Mouse (Mus musculus) intestine, embryonic 15.5 days (tissue): Measurements from ENCODE around the gene Trim46. TPM values are rescaled to one million over a fixed set of nuclear protein-coding genes. Genes with fewer than 3 reads are reported as not detected.

Experiments
- ATAC-seq: fragments of 200-750 bp; cut with Nextera tagmentation; 2 replicates; pipeline ENCODE4 v1.8.0; 2017; ENCODE audit warnings: moderate TSS enrichment, moderate library complexity
- H3K27ac ChIP-seq: fragments of 300-500 bp; sonication (generic); 2 replicates; pipeline ENCODE4 v1.5.1; 2015; ENCODE audit warnings: mild to moderate bottlenecking, inconsistent platforms
- H3K27me3 ChIP-seq: fragments of 300-500 bp; sonication (generic); replicated peaks from 2 replicates; pipeline ENCODE4 v1.6.1; 2015; ENCODE audit warnings: inconsistent platforms
- H3K36me3 ChIP-seq: fragments of 300-500 bp; sonication (generic); 2 replicates; pipeline ENCODE4 v1.6.1; 2015; ENCODE audit warnings: inconsistent platforms
- H3K4me1 ChIP-seq: fragments of 300-500 bp; sonication (generic); replicated peaks from 2 replicates; pipeline ENCODE4 v1.6.1; 2015; ENCODE audit warnings: inconsistent platforms
- H3K4me2 ChIP-seq: fragments of 300-500 bp; sonication (generic); replicated peaks from 2 replicates; pipeline ENCODE4 v1.6.1; 2015; ENCODE audit warnings: mild to moderate bottlenecking, inconsistent platforms
- H3K4me3 ChIP-seq: fragments of 300-500 bp; sonication (generic); replicated peaks from 2 replicates; pipeline ENCODE4 v1.5.1; 2015; ENCODE audit warnings: inconsistent platforms
- H3K9ac ChIP-seq: fragments of 300-500 bp; sonication (generic); 2 replicates; pipeline ENCODE4 v1.6.1; 2015; ENCODE audit warnings: inconsistent platforms
- H3K9me3 ChIP-seq: fragments of 300-500 bp; sonication (generic); 2 replicates; pipeline ENCODE4 v1.6.1; 2016; ENCODE audit warnings: inconsistent platforms
- WGBS: fragments of 180-500 bp; shearing (Covaris S2); methylation state at CpG from one replicate; pipeline ENCODE4 v1.1.7; 2015; 5-methylcytosine and 5-hydroxymethylcytosine counted together
- polyA plus RNA-seq: library from polyadenylated mRNA; unstranded; fragments of >200 nt; fragmentation: Nextera tagmentation; extraction: Ambion mirVana; gene quantifications from 2 replicates; pipeline ENCODE4 v1.2.1, GENCODE M21; 2015

The Trim46 gene
- polyA plus RNA-seq, 1 experiment from 2014 or later = 2.9 TPM

- Histone ChIP-seq H3K9me3 (no peaks in the 10 kb centered on the region), H3K4me3 (peak overlapping the region; percentile 48), H3K4me1 (peaks cover 4% of the 10 kb centered on the region), H3K4me2 (peak overlapping the region; percentile 68), H3K27me3 (no peaks in the 10 kb centered on the region), H3K36me3 (peaks cover 22% of the 10 kb centered on the region), H3K27ac (no peak overlapping the region), H3K9ac (peak overlapping the region; percentile 39)
- ATAC-seq = peak; percentile 15; the same call in 1 of the 2 replicates
- WGBS = 35% methylated on average over 5 of the region's 5 CpGs
Measured at GRCm38 (mm10) chr3:89203142-89203514, 43.0 kb downstream of the Trim46 start.

- H3K9me3 ChIP-seq = no peaks in the 10 kb centered on the region
- ATAC-seq = peak; percentile 92
- H3K4me1 ChIP-seq = peaks cover 4% of the 10 kb centered on the region
- H3K27me3 ChIP-seq = no peaks in the 10 kb centered on the region
- WGBS = 25% methylated on average over 13 of the region's 13 CpGs
- no peak within 1 kb of the TSS for H3K27ac ChIP-seq
- H3K4me2 ChIP-seq = peak within 1 kb of the TSS; percentile 68
- peaks cover 18% of the 10 kb centered on the region for H3K36me3 ChIP-seq
- H3K4me3 ChIP-seq = peak within 1 kb of the TSS; percentile 48
- peak within 1 kb of the TSS; percentile 39 for H3K9ac ChIP-seq
Measured at GRCm38 (mm10) chr3:89202253-89203141, 43.6 kb downstream of the Trim46 start, which contains the start of gene Gba. TSS of gene Gba (plus strand) at chr3:89202928.

- H3K27me3 ChIP-seq = no peaks in the 10 kb centered on the region
- no peak overlapping the region for H3K4me3 ChIP-seq
- no peak overlapping the region for H3K4me2 ChIP-seq
- H3K4me1 ChIP-seq = peaks cover 12% of the 10 kb centered on the region
- 78% methylated on average over 3 of the region's 3 CpGs for WGBS
- no peak overlapping the region for H3K27ac ChIP-seq
- ATAC-seq = no peak
- no peak overlapping the region for H3K9ac ChIP-seq
- no peaks in the 10 kb centered on the region for H3K9me3 ChIP-seq
- H3K36me3 ChIP-seq = 0 out of 2 replicates have a peak, but pooled peaks cover 3% of the 10 kb centered on the region
Measured at GRCm38 (mm10) chr3:89199839-89200238, 46.3 kb downstream of the Trim46 start.

GRCm38 (mm10) chr3:89195979-89196877 is 49.9 kb downstream of the Trim46 start:
- H3K4me1 ChIP-seq = peaks cover 8% of the 10 kb centered on the region; the same call in 1 of the 2 replicates
- peak overlapping the region; percentile 58 for H3K9ac ChIP-seq
- peak; percentile 98 for ATAC-seq
- H3K4me2 ChIP-seq = peak overlapping the region; percentile 73
- no peaks in the 10 kb centered on the region for H3K9me3 ChIP-seq
- 8% methylated on average over 33 of the region's 33 CpGs for WGBS
- peak overlapping the region; percentile 45 for H3K4me3 ChIP-seq
- H3K36me3 ChIP-seq = no peaks in the 10 kb centered on the region
- H3K27ac ChIP-seq = peak overlapping the region; percentile 78
- H3K27me3 ChIP-seq = no peaks in the 10 kb centered on the region

GRCm38 (mm10) chr3:89193853-89194252 is 52.3 kb downstream of the Trim46 start:
- H3K9me3 ChIP-seq = no peaks in the 10 kb centered on the region
- H3K4me2 ChIP-seq = no peak overlapping the region
- WGBS = 89% methylated on average over 2 of the region's 2 CpGs
- no peaks in the 10 kb centered on the region for H3K36me3 ChIP-seq
- ATAC-seq = no peak
- H3K4me3 ChIP-seq = no peak overlapping the region
- peaks cover 8% of the 10 kb centered on the region; the same call in 1 of the 2 replicates for H3K4me1 ChIP-seq
- no peak overlapping the region for H3K27ac ChIP-seq
- no peaks in the 10 kb centered on the region for H3K27me3 ChIP-seq
- no peak overlapping the region for H3K9ac ChIP-seq

GRCm38 (mm10) chr3:89193351-89193750 is 52.8 kb downstream of the Trim46 start:
- Histone ChIP-seq H3K4me3 (no peak overlapping the region), H3K4me1 (peaks cover 8% of the 10 kb centered on the region; the same call in 1 of the 2 replicates), H3K27ac (no peak overlapping the region), H3K4me2 (no peak overlapping the region), H3K9ac (no peak overlapping the region), H3K9me3 (no peaks in the 10 kb centered on the region), H3K36me3 (no peaks in the 10 kb centered on the region), H3K27me3 (no peaks in the 10 kb centered on the region)
- no peak for ATAC-seq
- WGBS = 71% methylated on average over 1 of the region's 1 CpGs

- no peak overlapping the region for H3K4me3 ChIP-seq
- no peaks in the 10 kb centered on the region for H3K27me3 ChIP-seq
- H3K4me1 ChIP-seq = peaks cover 3% of the 10 kb centered on the region; the same call in 1 of the 2 replicates
- no peak overlapping the region for H3K27ac ChIP-seq
- no peak for ATAC-seq
- WGBS = 81% methylated on average over 8 of the region's 8 CpGs
- no peaks in the 10 kb centered on the region for H3K9me3 ChIP-seq
- H3K4me2 ChIP-seq = no peak overlapping the region
- no peak overlapping the region for H3K9ac ChIP-seq
- no peaks in the 10 kb centered on the region for H3K36me3 ChIP-seq
Measured at GRCm38 (mm10) chr3:89190436-89190835, 55.7 kb downstream of the Trim46 start.

- ATAC-seq = no peak
- H3K27me3 ChIP-seq = no peaks in the 10 kb centered on the region
- H3K9me3 ChIP-seq = no peaks in the 10 kb centered on the region
- 75% methylated on average over 12 of the region's 12 CpGs for WGBS
- no peak overlapping the region for H3K4me3 ChIP-seq
- no peak overlapping the region for H3K9ac ChIP-seq
- H3K27ac ChIP-seq = no peak overlapping the region
- no peak overlapping the region for H3K4me2 ChIP-seq
- H3K4me1 ChIP-seq = peaks cover 22% of the 10 kb centered on the region
- no peaks in the 10 kb centered on the region for H3K36me3 ChIP-seq
Measured at GRCm38 (mm10) chr3:89188478-89188875, 57.6 kb downstream of the Trim46 start.

- Histone ChIP-seq H3K4me1 (peaks cover 25% of the 10 kb centered on the region), H3K9ac (no peak overlapping the region), H3K27ac (no peak overlapping the region), H3K4me2 (no peak overlapping the region), H3K4me3 (no peak overlapping the region), H3K36me3 (no peaks in the 10 kb centered on the region), H3K9me3 (no peaks in the 10 kb centered on the region), H3K27me3 (no peaks in the 10 kb centered on the region)
- 86% methylated on average over 18 of the region's 18 CpGs for WGBS
- no peak for ATAC-seq
Measured at GRCm38 (mm10) chr3:89187690-89188477, 58.2 kb downstream of the Trim46 start.

- no peak overlapping the region for H3K4me3 ChIP-seq
- no peak overlapping the region for H3K4me2 ChIP-seq
- no peak for ATAC-seq
- peaks cover 31% of the 10 kb centered on the region for H3K4me1 ChIP-seq
- no peaks in the 10 kb centered on the region for H3K27me3 ChIP-seq
- H3K36me3 ChIP-seq = 0 out of 2 replicates have a peak, but pooled peaks cover 4% of the 10 kb centered on the region
- no peak overlapping the region for H3K9ac ChIP-seq
- no peaks in the 10 kb centered on the region for H3K9me3 ChIP-seq
- no peak overlapping the region for H3K27ac ChIP-seq
- WGBS = 57% methylated on average over 23 of the region's 23 CpGs
Measured at GRCm38 (mm10) chr3:89187197-89187596, 58.9 kb downstream of the Trim46 start.
